Mouse (Mus musculus): ENCODE measurements around the gene Zfand2b.

DNA sequence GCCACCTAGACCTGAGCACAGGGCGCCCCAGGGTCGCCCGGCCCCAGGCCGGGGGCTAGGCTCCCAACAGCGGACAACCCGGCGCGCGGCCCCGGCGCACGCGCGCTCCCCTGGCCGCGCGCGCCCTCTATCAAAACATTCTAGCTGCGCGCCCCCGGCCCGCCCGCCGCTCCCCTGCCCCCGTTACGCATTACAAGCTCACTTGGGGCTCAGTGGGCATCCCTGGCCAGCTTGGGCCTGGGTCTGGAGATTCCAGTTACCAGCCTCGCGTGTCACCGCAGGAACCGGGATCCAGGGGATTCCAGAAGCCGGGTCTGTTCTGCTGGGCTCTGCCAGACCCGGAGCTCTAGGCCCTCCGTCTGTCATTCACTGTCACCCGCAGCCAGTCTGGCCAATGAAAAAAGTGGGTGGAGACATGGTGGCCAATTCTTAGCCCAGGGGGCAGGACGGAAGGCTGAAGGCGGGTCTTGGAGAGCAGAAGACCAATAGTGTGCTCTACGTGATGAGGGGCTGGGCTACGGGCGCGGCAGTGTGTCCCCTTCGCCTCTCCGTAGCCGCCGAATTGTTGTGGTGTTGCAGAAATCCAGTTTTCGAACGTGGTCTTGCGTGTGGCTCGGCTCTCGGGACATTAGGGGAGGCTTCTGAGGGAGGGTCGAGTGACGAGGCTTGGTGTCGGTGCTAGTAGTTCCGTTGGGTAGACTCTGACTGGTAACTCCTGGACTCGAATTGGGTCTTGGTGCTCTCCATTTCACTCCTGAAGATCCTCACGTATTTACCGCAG is 23.4 kb downstream of the Zfand2b start, which contains the start of the genes Ankzf1 and Atg9a:
- TF ChIP-seq FLI1 (IDR thresholded peaks at IDR 0.05; ENCODE audit: low read length) (no peak), GATA1 (IDR thresholded peaks at IDR 0.05; ENCODE audit: borderline replicate concordance, low read length) (no peak)

Data from megakaryocyte, embryonic 14.5 days (primary cell).